Mouse (Mus musculus) MEL (cell line): Measurements from ENCODE around the gene Gkn3. TPM values are rescaled to one million over a fixed set of nuclear protein-coding genes. Genes with fewer than 3 reads are reported as not detected.
A peak's percentile ranks its signal among the peaks of the same experiment; 100 is the strongest.

Experiments used
- DNase-seq: peaks from one replicate; pipeline ENCODE4 v3.0.0; 2011; ENCODE audit warnings: low read depth, low spot score
- H3K27ac ChIP-seq: 2 replicates; pipeline ENCODE4 v1.5.1; 2012; ENCODE audit warnings: low read depth, mild to moderate bottlenecking, control low read depth, low read length, moderate library complexity; ENCODE audit not compliant: control insufficient read depth
- H3K27me3 ChIP-seq, 2 experiments: fragments of 150-350 bp in 1 of 2; sonication (generic) in 1 of 2; 2 replicates each; pipeline ENCODE4 v1.6.1; 2012; ENCODE audit warnings: low read length in 2 of 2, mild to moderate bottlenecking in 2 of 2, improper control_type of control experiment in 1 of 2, moderate library complexity in 1 of 2; ENCODE audit not compliant: insufficient read depth in 2 of 2, control insufficient read depth in 1 of 2
- H3K36me3 ChIP-seq, 2 experiments: 2 replicates each; pipeline ENCODE4 v1.6.1; 2012 to 2014; ENCODE audit warnings: low read length in 2 of 2, improper control_type of control experiment in 1 of 2, inconsistent platforms in 1 of 2, mild to moderate bottlenecking in 1 of 2; ENCODE audit not compliant: insufficient read depth in 2 of 2, control insufficient read depth in 1 of 2
- H3K4me1 ChIP-seq, 2 experiments: fragments of 150-350 bp in 1 of 2; sonication (generic) in 1 of 2; 2 replicates each; pipeline ENCODE4 v1.6.1; 2012; ENCODE audit warnings: low read length in 2 of 2, improper control_type of control experiment in 1 of 2, mild to moderate bottlenecking in 1 of 2; ENCODE audit not compliant: insufficient read depth in 2 of 2, control insufficient read depth in 1 of 2
- H3K4me3 ChIP-seq, 2 experiments: fragments of 150-350 bp in 1 of 2; sonication (generic) in 1 of 2; 2 replicates each; pipeline ENCODE4 v1.5.1; 2012; ENCODE audit warnings: low read depth in 2 of 2, low read length in 2 of 2, mild to moderate bottlenecking in 2 of 2, moderate library complexity in 2 of 2, control low read depth in 1 of 2, improper control_type of control experiment in 1 of 2; ENCODE audit not compliant: control insufficient read depth in 1 of 2, insufficient read depth in 1 of 2
- H3K79me2 ChIP-seq: 2 replicates; pipeline ENCODE4 v1.6.1; 2012; ENCODE audit warnings: mild to moderate bottlenecking, low read length, moderate library complexity; ENCODE audit not compliant: control insufficient read depth, poor library complexity, insufficient read depth
- H3K9ac ChIP-seq: 2 replicates; pipeline ENCODE4 v1.6.1; 2012; ENCODE audit warnings: low read depth, mild to moderate bottlenecking, control low read depth, low read length, moderate library complexity; ENCODE audit not compliant: control insufficient read depth, poor library complexity, severe bottlenecking
- H3K9me3 ChIP-seq: fragments of 150-350 bp; sonication (generic); replicated peaks from 2 replicates; pipeline ENCODE4 v1.6.1; 2012; ENCODE audit warnings: mild to moderate bottlenecking, low read length, improper control_type of control experiment, moderate library complexity; ENCODE audit not compliant: insufficient read depth
- BHLHE40 ChIP-seq: IDR thresholded peaks from 2 replicates; pipeline ENCODE4 v1.6.1; 2012; ENCODE audit warnings: low read depth, mild to moderate bottlenecking, inconsistent platforms, low read length, improper control_type of control experiment, borderline replicate concordance
- CHD1 ChIP-seq: IDR thresholded peaks from 2 replicates; pipeline ENCODE4 v1.6.1; 2012; ENCODE audit warnings: low read depth, mild to moderate bottlenecking, inconsistent platforms, low read length, improper control_type of control experiment
- CTCF ChIP-seq, 3 experiments: IDR thresholded peaks in 2 of 3; conservative IDR thresholded peaks in 1 of 3; 2 replicates each; pipeline ENCODE4 v1.5.1; 2011 to 2012; ENCODE audit warnings: low read length in 3 of 3, low read depth in 2 of 3, mild to moderate bottlenecking in 2 of 3, improper control_type of control experiment in 1 of 3, inconsistent platforms in 1 of 3, mixed read lengths in 1 of 3, moderate library complexity in 1 of 3; ENCODE audit not compliant: control insufficient read depth in 1 of 3, insufficient read depth in 1 of 3, poor library complexity in 1 of 3, severe bottlenecking in 1 of 3
- E2F4 ChIP-seq: IDR thresholded peaks from 2 replicates; pipeline ENCODE4 v1.6.1; 2011; ENCODE audit warnings: low read depth, low read length, improper control_type of control experiment, borderline replicate concordance
- GABPA ChIP-seq: IDR thresholded peaks from 2 replicates; pipeline ENCODE4 v1.6.1; 2012; ENCODE audit warnings: low read depth, mild to moderate bottlenecking, inconsistent platforms, low read length, improper control_type of control experiment, moderate library complexity
- JUND ChIP-seq: IDR thresholded peaks from 2 replicates; pipeline ENCODE4 v1.6.1; 2011; ENCODE audit warnings: low read depth, mild to moderate bottlenecking, improper control_type of control experiment, low read length
- MAX ChIP-seq: IDR thresholded peaks from 2 replicates; pipeline ENCODE4 v1.6.1; 2011; ENCODE audit warnings: low read length, improper control_type of control experiment
- MAZ ChIP-seq: IDR thresholded peaks from 2 replicates; pipeline ENCODE4 v1.6.1; 2012; ENCODE audit warnings: low read depth, mild to moderate bottlenecking, inconsistent platforms, low read length, improper control_type of control experiment
- MXI1 ChIP-seq: IDR thresholded peaks from 2 replicates; pipeline ENCODE4 v1.6.1; 2011; ENCODE audit warnings: mild to moderate bottlenecking, low read depth, low read length, improper control_type of control experiment
- MYB ChIP-seq: IDR thresholded peaks from 2 replicates; pipeline ENCODE4 v1.6.1; 2011; ENCODE audit warnings: mild to moderate bottlenecking, low read depth, low read length, improper control_type of control experiment
- NRF1 ChIP-seq: IDR thresholded peaks from 2 replicates; pipeline ENCODE4 v1.6.1; 2014; ENCODE audit warnings: low read depth, mild to moderate bottlenecking, inconsistent platforms, low read length, improper control_type of control experiment, moderate library complexity; ENCODE audit not compliant: poor library complexity, insufficient read depth, severe bottlenecking
- POLR2AphosphoS2 ChIP-seq: IDR thresholded peaks from 2 replicates; pipeline ENCODE4 v1.6.1; 2011; ENCODE audit warnings: low read length, improper control_type of control experiment
- RAD21 ChIP-seq: IDR thresholded peaks from 2 replicates; pipeline ENCODE4 v1.6.1; 2011; ENCODE audit warnings: mild to moderate bottlenecking, low read depth, low read length, improper control_type of control experiment
- RCOR1 ChIP-seq: IDR thresholded peaks from 2 replicates; pipeline ENCODE4 v1.6.1; 2012; ENCODE audit warnings: low read depth, mild to moderate bottlenecking, inconsistent platforms, low read length, improper control_type of control experiment
- SIN3A ChIP-seq: IDR thresholded peaks from 2 replicates; pipeline ENCODE4 v1.6.1; 2012; ENCODE audit warnings: low read length, improper control_type of control experiment, inconsistent platforms
- SMC3 ChIP-seq: IDR thresholded peaks from 2 replicates; pipeline ENCODE4 v1.6.1; 2011; ENCODE audit warnings: low read depth, low read length, improper control_type of control experiment
- TCF12 ChIP-seq: IDR thresholded peaks from 2 replicates; pipeline ENCODE4 v1.6.1; 2014; ENCODE audit warnings: low read depth, mild to moderate bottlenecking, inconsistent platforms, low read length, improper control_type of control experiment, moderate library complexity
- ZKSCAN1 ChIP-seq: IDR thresholded peaks from 2 replicates; pipeline ENCODE4 v1.6.1; 2012; ENCODE audit warnings: low read depth, mild to moderate bottlenecking, inconsistent platforms, low read length, improper control_type of control experiment, moderate library complexity
- ZMIZ1 ChIP-seq: IDR thresholded peaks from 2 replicates; pipeline ENCODE4 v1.6.1; 2012; ENCODE audit warnings: low read depth, mild to moderate bottlenecking, inconsistent platforms, low read length, improper control_type of control experiment, moderate library complexity
- ZNF384 ChIP-seq: IDR thresholded peaks from 2 replicates; pipeline ENCODE4 v1.6.1; 2012; ENCODE audit warnings: low read depth, mild to moderate bottlenecking, inconsistent platforms, low read length, improper control_type of control experiment
- polyA plus RNA-seq, 2 experiments: library from polyadenylated mRNA; stranded (reverse) in 1 of 2; unstranded in 1 of 2; fragments of >175 nt in 1 of 2; fragments of >200 nt in 1 of 2; gene quantifications; 2 replicates each; pipeline versions ENCODE4 v1.2.1 to v1.2.4; 2012; ENCODE audit warnings: low replicate concordance in 2 of 2, low read depth in 1 of 2; ENCODE audit not compliant: insufficient read length in 2 of 2, insufficient read depth in 1 of 2, missing spikeins in 1 of 2
- total RNA-seq: library from RNA; depleted of rRNA; stranded (reverse); fragments of 300-350 nt; gene quantifications from 2 replicates; pipeline ENCODE4 v1.2.3, GENCODE M21; 2012

Gkn3 gene
- total and polyA plus RNA-seq, 3 experiments, result 0.36 TPM; not detected in 2

DNA sequence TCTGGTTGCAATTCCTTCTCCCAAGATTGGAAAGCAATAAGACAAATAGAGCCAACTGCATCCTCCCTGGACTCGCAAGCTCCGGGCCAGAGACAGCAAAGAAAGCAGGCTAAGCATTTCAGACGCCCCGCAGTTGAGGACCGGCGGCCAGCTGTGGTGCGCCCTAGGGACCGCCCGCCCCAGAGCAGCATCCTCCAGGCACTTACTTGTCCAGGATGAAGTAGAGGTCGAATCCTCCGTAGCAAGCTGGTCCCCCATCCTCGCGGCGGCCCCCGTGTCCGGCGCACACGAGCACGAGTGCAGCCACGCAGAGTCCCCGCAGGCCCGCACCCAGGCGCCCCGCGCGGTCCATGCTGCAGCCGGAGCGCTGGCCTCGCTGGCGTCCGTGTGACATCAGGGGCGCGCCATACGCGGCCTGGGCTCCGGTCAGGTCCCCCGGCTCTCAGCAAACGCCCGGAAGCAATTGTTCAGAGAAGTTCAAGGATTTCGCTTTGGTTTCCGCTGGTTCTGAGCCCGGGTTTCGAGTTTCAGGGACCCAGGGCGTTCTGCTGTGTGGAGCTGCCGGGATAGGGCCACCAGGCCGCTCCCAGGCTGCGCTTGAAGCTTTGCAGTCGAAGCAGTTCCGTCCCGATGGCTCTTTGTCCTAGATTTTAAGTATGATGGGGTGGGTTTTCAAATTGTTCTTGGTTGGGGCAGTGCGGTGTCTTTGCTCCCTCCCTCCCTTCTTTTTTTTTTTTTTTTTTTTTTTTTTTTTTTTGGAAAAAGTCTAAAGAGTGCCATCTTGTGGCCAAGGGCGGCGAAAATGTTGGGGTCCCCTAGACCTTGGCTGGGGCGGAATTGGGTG lies 53.4 kb downstream of the Gkn3 start, which contains the start of gene Antxr1:
TSS of gene Antxr1 (minus strand) at position 731 of the 844 bp plus-strand sequence.
- no peaks in the 10 kb centered on the region for H3K4me1 ChIP-seq
- 0 out of 2 replicates have a peak, but pooled peaks have one; percentile 41 for TF ChIP-seq MAZ
- no peak for TF ChIP-seq MAX
- no peak for TF ChIP-seq NRF1
- peak; percentile 16; the same call in 1 of the 2 replicates for TF ChIP-seq ZKSCAN1
- TF ChIP-seq MXI1, result no peak
- no peak for TF ChIP-seq RCOR1
- TF ChIP-seq MYB, result no peak
- no peak for TF ChIP-seq SIN3A
- TF ChIP-seq RAD21, result peak; percentile 50
- peak; percentile 62 for TF ChIP-seq SMC3
- no peak for TF ChIP-seq CHD1
- no peak for TF ChIP-seq ZMIZ1
- TF ChIP-seq JUND, result no peak
- no peak for TF ChIP-seq GABPA
- no peak for TF ChIP-seq POLR2AphosphoS2
- no peak for TF ChIP-seq BHLHE40
- TF ChIP-seq ZNF384, result peak; percentile 99
- TF ChIP-seq TCF12, result no peak
- peak; percentile 25 to 65 (median 58); a peak in 5 of 6 replicates for TF ChIP-seq CTCF (IDR thresholded peaks at IDR 0.05 in 2 of 3, conservative IDR thresholded peaks at IDR 0.05 in 1 of 3; ENCODE audit: control insufficient read depth in 1 of 3, insufficient read depth in 1 of 3, low read depth in 2 of 3, low read length in 3 of 3, poor library complexity in 1 of 3, severe bottlenecking in 1 of 3)
- TF ChIP-seq E2F4, result no peak
- peak; percentile 6 for DNase-seq
- H3K79me2 ChIP-seq, result no peaks in the 10 kb centered on the region
- H3K27ac ChIP-seq, result no peak within 1 kb of the TSS
- H3K36me3 ChIP-seq, result no peaks in the 10 kb centered on the region
- no peaks in the 10 kb centered on the region for H3K9me3 ChIP-seq
- no peak within 1 kb of the TSS for H3K4me3 ChIP-seq
- no peak within 1 kb of the TSS for H3K9ac ChIP-seq
- H3K27me3 ChIP-seq, result peaks cover 0 to 2% of the 10 kb centered on the region in 2 experiments; a peak in 1 of 4 replicates
